ENCODE assay signal across 8 mouse cellular contexts in genomic region chr6:83120930-83121862, GRCm38 (mm10). TPM values are rescaled to one million over a fixed set of nuclear protein-coding genes. Genes with fewer than 3 reads are reported as not detected.
DNase-seq lines count a peak whose midpoint lies in the region; ATAC-seq lines count a peak whose summit lies in the region.

Gene Wbp1 (minus strand): TSS chr6:83121559.

- WGBS in heart, embryonic 10.5 days = under 1% methylated on average over 38 of the region's 38 CpGs
- WGBS in kidney, embryonic 15.5 days = under 1% methylated on average over 38 of the region's 38 CpGs

- no peaks in the 10 kb centered on the region for H3K27me3 ChIP-seq in heart, embryonic 10.5 days (ENCODE audit: insufficient read depth, poor library complexity, severe bottlenecking)
- H3K27me3 ChIP-seq in kidney, embryonic 15.5 days = no peaks in the 10 kb centered on the region

- peak within 1 kb of the TSS; percentile 98 for H3K27ac ChIP-seq in heart, embryonic 10.5 days
- H3K27ac ChIP-seq in kidney, embryonic 15.5 days = peak within 1 kb of the TSS; percentile 97

- peak within 1 kb of the TSS; percentile 91 for H3K4me3 ChIP-seq in heart, embryonic 10.5 days
- peak within 1 kb of the TSS; percentile 82 for H3K4me3 ChIP-seq in kidney, embryonic 15.5 days (replicated peaks)

- DNase-seq in B cell, adult 2 months = peak; percentile 85 to 87
- peak; percentile 100 for DNase-seq in brain, adult 2 months (ENCODE audit: low read depth, low spot score)
- peak; percentile 100 for DNase-seq in heart, embryonic 10.5 days (ENCODE audit: low spot score)
- peak; percentile 94 for DNase-seq in liver
- DNase-seq in spleen, postnatal 4 days (ENCODE audit: low spot score in 2 of 2) = peak; percentile 89 to 91

- H3K9ac ChIP-seq in kidney, embryonic 15.5 days = peak within 1 kb of the TSS; percentile 81

- peak; percentile 81 for ATAC-seq in erythroblast, adult 5-6 weeks (replicated peaks; ENCODE audit: low FRiP score, poor library complexity, severe bottlenecking)
- peak; percentile 94 for ATAC-seq in kidney, embryonic 15.5 days (replicated peaks; ENCODE audit: low FRiP score)
- peak; percentile 94 for ATAC-seq in monocyte, adult 5-6 weeks (replicated peaks; ENCODE audit: insufficient number of reproducible peaks, low FRiP score, low TSS enrichment, poor library complexity, severe bottlenecking)

- peaks cover 62% of the 10 kb centered on the region for H3K4me1 ChIP-seq in heart, embryonic 10.5 days
- H3K4me1 ChIP-seq in kidney, embryonic 15.5 days = peaks cover 77% of the 10 kb centered on the region

- H3K9me3 ChIP-seq in heart, embryonic 10.5 days = no peaks in the 10 kb centered on the region
- no peaks in the 10 kb centered on the region for H3K9me3 ChIP-seq in kidney, embryonic 15.5 days (replicated peaks)

- H3K4me2 ChIP-seq in kidney, embryonic 15.5 days = peak within 1 kb of the TSS; percentile 97

- peaks cover 30% of the 10 kb centered on the region for H3K36me3 ChIP-seq in heart, embryonic 10.5 days
- H3K36me3 ChIP-seq in kidney, embryonic 15.5 days = peaks cover 32% of the 10 kb centered on the region

RNA-seq across cellular contexts. Expression of gene Wbp1, which starts in this region (rescaled TPM):
- 7.1 and 18.8 TPM in 2 replicates for total RNA-seq in erythroblast, adult 5-6 weeks (2015; ENCODE audit: low replicate concordance)
- 18.3 and 42.2 TPM in 2 replicates for total RNA-seq in erythroblast, adult 5-6 weeks (2017; ENCODE audit: low replicate concordance)
- 101 and 113 TPM in 2 replicates for polyA plus RNA-seq in heart, embryonic 10.5 days (2016; fragmentation: Nextera tagmentation; extraction: Ambion mirVana)
- polyA plus RNA-seq in kidney, embryonic 15.5 days (2015; fragmentation: Nextera tagmentation; extraction: Ambion mirVana) = 132 and 144 TPM in 2 replicates
- 45.0 to 60.1 TPM (median 53.4 TPM) in 3 replicates for total RNA-seq in monocyte, adult 5-6 weeks (2017)

Comparison
In these comparisons a context has a peak if more than half of its experiments do, and no peak if none do; other contexts are left out.
1. Peak in every context shown above with its lines: DNase-seq, ATAC-seq, H3K4me3 ChIP-seq and H3K27ac ChIP-seq.